Mouse (Mus musculus): ENCODE results near the gene 4930558K02Rik.

The 4930558K02Rik gene

DNA sequence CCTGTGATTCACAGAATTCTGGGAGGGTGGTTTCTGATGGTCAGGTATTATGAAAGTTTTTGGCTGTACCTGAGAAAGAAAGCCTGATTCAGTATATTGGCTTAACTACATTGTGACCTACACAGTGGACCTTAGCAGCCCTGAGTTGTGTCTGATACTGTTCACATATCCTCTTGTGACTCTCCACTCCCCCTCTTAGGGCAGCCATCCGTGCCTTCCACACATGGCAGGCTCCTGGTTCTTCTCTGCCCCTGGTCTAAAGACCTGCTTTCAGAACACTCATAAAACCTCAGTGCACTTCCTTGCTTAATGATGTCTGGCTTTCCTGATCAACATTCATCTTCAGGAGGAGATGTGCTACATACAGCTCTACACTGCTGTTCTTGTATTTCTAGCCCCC lies 26.8 kb downstream of the 4930558K02Rik start:
- DNase-seq (ENCODE audit: low read depth, low spot score): no peak

DNA sequence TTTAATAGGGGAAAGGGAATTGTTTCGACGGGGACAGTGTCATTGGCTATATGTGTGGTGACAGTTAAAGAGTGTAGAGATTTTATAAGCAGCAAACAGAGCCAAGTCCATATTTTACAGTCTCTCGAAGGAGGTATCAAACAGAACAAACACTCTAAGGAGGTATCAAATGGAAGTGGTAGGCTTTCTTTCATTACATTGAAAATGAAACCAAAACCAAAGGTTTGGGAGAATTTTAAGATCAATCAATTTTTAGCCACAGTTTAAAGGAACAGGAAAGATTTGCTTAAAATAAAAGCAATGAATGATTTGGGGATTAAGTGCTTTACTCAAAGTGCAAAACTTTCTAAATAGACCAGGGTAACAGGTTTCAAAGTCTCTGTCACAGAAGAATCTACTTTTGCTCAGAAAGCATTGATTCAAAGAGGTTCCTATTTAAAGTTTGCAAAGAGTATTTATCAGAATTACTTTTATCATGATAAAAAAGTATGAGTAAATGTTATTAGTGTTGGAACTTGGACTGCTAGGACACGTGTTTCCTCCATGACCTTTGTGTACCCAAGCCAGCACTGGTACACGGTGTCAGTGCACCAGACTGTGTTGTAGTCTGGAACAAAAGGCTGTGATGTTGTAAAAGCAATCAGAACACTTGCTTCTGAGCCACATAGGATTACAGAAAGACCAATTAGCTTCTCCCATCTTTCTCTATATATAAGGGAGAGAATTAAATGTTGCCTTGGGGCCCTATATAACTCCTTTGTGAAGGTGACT lies 28.2 kb downstream of the 4930558K02Rik start:
- DNase-seq (ENCODE audit: low read depth, low spot score): peak; percentile 19

DNA sequence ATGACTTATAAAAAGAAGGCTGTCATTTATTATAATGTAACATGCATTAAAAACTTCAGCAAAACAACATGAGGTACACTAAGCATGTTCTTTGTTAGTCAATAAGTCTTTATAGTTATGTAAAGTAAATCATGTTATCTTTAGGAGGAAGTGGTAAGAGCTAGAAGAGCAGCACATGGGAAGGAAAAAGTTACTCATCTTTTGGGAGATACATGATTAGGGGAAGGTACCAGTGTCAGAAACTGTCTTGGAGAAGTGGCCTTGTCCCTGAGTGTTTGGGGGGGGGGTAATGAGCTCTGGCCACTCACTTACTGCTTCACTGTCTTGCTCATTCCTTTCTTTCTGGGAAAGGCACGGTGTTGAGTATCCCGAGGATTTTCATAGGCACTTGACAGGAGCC lies 37.4 kb downstream of the 4930558K02Rik start:
- no peak for DNase-seq (ENCODE audit: low read depth, low spot score)

DNA sequence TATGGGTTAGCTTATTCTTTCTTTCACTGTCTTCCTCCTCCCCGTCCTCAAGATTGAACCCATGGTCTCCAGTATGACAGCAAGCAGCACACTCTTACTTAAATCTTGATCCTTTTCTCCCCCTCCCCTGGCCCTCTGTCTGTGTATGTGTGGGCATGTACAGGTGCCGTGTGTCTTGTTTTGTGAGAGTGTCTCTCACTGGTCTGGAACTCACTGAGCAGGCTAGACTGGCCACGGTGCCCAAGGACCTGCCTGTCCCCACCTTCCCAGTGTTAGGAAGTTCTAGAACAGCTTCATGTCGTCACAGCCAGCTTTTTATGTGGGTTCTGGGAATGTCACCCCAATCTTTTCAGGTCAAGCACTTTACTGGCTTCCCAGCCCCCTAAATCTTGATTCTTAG lies 47.1 kb downstream of the 4930558K02Rik start:
- no peak for DNase-seq (ENCODE audit: low read depth, low spot score)

DNA sequence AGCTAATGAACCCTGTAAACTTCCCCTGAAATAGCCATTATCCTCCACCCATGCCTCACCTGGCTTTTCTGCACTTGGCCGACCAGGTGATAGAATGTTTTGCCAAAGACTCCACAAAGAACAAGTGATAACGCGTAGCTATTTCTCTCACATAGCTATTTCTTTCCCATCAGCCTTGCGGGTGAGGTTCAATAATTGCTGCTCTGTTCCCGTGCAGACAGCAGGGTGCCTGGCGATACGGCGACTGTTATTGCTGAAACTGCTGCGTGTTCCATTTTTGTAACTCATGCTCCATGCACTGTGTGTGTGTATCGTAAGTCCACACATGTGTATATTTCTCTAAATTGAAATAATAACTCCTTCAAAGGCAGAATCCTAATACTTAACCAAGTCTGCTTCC lies 47.6 kb downstream of the 4930558K02Rik start:
- no peak for DNase-seq (ENCODE audit: low read depth, low spot score)

DNA sequence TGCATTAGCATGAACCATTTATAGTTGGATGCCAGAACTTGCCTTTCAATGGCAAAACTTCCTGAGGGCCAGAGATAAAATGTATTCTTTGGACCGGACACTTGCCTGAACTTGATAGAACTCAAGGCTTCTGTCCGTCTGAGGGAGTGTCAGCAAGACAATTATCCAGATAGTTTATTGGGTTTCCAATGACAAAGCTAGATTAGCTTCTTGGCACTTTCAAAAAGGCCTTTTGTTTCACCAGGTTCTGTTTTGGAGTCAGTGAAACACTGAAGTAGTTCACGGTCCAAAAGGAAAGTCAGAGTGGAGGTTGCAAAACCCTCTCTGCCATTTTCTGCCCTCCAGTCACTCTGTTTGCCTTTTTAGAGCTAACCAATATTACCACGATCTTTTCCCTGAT lies 48.1 kb downstream of the 4930558K02Rik start:
- DNase-seq (ENCODE audit: low read depth, low spot score): no peak

DNA sequence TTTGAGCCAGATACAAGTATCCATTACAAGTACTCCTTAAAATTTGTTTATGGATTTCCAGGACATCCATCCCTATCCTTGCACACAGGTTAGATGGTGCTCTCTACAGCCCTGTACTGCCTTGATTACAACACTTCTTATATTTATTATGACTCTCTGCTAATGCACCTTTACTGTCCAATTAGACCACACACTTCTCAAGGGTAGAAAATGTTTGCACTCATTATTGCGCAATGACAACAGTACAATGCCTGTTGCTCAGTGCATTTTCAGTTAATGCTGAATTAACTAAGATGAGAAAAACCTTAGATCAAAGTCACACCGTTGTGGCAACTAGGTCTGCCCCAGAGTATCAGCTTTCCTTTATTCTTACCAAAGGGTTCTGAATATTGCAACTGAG lies 51.5 kb downstream of the 4930558K02Rik start:
- no peak for DNase-seq (ENCODE audit: low read depth, low spot score)

DNA sequence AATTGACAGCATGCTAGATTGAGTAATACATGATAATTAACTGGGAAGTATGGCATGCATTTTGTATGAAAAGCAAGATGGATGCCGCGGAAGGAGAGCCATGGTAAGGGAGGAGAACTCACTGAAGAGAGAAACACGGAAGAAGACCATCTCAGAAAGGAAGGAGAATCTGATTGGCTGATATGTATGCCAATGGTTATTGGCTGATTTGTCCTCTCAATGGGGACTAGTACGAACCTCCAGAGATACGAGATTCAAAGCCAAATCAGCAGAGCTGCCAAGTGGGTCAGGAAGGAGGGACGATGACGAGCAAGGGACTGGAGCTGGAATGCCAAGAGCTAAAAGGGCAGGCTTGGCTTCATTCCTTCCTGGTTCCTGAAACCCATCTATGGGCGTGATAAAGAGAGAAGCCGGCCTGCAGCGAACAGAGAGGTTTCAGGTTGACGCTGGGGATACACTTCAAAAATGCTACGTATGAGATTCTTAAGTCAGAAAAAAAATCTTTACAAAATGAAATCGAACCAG lies 54.1 kb downstream of the 4930558K02Rik start:
- no peak for DNase-seq (ENCODE audit: low read depth, low spot score)

DNA sequence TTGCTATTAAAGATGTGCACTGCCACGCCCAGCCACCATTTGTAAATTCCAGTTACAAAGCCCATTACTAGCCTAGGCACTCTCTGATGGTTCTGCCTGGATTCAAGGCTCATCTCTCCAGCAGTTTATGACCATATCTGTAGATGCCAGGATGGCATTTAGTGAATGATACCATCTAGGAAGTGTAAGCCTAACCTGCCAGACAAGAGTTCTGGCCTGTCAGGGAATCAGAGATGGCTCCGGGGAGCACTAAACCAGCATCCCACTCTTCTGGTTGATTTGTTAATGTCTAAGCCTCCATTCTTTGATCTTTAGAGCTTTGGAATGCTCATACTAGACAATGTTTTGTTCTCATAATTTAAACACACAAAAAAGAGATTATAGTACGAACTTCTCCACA lies 55.1 kb downstream of the 4930558K02Rik start:
- DNase-seq (ENCODE audit: low read depth, low spot score): no peak

DNA sequence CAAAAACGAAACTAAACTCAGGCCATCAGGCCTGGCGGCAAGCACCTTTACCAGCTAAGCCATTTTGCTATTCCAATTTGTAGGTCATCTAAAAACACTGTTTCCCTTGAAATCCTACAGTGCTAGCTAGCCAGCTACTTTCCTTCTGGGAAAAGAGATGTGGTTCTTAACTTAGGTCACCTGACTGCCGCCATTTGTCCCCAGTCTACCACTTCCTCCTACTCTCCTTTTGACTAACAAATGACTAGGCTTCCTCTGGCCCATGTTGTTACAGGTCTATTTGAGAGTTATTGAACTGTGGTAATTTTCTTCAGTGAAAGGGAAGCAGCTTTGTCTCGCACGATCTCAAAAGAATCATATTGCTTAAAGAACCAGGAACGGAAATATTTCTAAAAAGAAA lies 57.5 kb downstream of the 4930558K02Rik start:
- DNase-seq (ENCODE audit: low read depth, low spot score): peak; percentile 19

DNA sequence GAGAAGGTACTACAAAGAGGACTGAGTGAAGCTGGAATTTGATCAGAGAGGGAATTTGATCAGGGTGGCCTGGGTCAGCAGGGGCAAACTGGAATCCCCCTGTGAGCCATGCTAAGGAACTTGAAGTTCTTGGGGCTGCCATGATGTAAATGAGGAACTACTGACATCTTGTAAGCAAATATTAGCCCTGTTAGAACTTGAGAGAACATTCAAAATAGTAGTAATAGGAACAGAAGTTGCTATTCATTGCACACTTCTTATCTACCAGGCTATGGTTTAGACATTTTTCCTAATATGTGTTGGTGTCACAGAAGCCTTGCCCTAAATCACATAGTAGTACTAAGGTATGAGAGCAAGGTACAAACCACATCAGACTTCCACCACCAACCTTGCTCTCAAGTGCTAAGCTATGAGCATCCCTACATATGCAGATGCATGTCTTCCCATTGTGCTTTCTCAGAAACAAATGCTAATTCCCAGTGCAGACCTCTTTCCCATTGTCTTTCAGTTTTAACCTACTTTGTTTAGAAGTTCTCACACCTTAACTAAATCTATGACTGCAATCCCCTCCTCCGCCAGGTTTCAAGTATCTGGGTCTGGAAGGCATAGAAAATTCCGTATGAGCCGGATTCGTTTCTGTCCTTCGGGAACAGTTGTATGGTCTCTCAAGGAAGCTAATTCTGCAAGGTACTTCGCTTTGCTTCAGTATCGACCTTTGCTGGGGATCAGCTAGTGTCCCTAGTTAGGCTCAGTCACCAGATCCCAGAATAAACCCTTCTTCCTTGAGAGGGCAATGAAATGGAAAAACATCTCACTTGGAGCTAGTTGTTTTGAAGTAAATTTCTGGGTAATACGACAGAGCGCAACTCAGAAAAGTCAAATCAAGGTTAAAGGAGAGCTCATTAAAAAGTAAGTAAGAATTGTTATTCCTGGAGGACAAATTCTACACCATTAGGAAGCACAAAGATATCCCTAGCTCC lies 58.7 kb downstream of the 4930558K02Rik start:
- DNase-seq (ENCODE audit: low read depth, low spot score): no peak

DNA sequence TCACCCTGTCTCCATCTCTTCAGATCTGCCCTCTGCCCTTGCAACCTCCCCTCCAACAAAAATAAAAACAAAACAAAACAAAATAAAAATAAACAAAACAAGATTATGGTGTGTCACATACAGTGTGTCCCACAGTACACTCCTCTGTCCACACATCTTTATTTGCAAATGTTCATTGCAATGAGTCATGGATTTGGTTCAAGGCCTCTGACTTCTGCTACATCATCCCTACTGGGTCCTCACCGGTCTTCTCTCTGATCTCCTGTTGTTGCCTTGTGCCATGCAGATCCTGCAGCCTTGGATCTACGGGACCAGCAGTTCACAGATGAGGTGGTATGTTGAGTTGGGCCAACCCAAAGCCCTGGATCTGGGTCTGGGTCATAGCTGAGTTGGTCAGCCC lies 59.8 kb downstream of the 4930558K02Rik start:
- DNase-seq (ENCODE audit: low read depth, low spot score): no peak

DNA sequence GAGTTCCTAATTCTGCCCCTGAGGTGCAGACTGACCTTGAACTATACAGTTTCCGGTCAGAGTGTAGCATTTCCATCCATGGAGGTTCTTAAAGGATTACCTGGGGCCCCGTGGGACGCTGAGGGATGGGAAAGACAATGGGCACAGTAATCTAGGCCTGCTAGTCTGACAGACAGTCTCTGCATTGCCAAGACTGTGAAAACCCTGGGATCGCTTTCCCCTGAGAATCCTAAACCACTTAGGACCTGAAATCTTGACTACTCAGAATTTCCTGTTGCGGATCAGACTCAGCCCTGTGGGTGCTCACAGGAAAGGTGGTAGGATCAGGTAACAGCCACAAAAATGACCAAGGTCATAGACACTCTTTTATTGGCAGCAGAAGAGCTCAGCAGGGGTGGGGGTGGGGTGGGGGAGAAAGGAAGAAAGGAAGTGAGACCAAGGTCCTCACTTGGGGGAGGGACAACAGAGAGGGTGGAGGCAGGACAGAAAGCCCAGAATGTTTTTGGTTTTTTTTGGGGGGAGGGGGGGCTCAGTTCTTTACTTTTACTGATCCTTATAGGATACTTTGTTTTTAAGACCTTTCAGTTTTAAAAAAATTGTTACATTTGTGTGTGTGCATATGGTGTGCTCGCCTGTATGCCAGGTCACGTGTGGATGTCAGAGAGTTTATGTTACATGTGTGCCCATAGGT lies 60.6 kb downstream of the 4930558K02Rik start:
- DNase-seq (ENCODE audit: low read depth, low spot score): no peak

DNA sequence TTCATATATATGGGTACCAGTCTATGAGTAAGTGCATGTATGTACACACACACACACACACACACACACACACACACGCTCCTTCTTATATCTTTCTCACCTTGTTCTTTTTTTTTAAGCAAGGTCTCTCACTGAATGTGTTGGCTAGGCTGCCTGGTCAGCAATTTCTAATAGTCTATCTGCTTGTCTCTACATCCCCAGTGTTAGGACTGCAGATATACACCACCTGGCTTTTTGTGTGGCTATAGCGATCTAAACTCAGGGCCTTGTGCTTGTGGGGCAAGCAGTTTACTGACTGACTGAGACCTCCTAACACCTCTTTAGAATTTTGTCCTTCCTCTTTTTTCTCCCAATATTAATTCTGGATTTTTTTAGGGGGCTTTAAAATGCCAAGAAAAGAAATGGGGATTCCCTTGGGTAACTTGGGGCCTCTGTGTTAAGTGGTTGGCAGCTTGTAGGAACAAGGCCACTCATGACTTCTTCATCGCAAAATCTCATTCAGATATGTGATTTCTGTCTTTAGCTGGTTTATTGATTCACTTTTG lies 61.4 kb downstream of the 4930558K02Rik start:
- DNase-seq (ENCODE audit: low read depth, low spot score): no peak

DNA sequence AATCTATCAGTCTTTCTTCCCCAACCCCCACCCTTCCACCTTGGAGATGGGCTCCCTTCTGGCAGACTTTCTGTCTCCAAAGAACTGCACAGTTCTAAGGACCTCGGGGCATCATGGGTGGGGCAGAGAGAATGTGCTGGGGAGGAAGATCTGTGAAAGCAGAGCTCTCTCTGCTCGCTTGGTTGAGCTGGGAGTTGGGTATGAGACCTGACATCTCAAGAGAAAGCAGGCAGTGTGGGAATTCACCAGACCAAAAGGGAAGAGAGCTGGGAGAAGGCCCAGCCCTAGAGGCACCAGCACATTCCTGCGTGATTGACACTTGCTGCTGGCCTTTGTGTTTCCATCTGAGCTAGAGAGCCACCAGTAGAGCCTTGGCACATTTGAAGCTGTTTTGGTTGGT lies 63.4 kb downstream of the 4930558K02Rik start:
- no peak for DNase-seq (ENCODE audit: low read depth, low spot score)

DNA sequence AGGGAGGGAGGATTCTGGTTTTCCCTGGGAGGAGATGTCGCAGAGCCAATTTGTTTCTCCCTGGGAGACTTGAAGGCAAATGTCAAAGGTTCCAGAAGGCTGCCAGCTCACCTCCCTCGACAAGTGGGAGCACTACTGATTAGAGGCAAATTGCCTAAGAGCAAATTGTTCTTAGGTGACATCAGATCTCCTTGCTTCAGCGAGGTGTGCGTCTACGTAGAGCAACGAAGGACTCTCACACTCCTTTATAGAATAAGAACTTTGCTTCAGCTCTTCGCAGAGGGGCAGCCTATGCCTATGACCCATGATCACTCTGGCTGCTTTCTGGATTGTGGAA lies 65.8 kb downstream of the 4930558K02Rik start:
- DNase-seq (ENCODE audit: low read depth, low spot score): no peak

DNA sequence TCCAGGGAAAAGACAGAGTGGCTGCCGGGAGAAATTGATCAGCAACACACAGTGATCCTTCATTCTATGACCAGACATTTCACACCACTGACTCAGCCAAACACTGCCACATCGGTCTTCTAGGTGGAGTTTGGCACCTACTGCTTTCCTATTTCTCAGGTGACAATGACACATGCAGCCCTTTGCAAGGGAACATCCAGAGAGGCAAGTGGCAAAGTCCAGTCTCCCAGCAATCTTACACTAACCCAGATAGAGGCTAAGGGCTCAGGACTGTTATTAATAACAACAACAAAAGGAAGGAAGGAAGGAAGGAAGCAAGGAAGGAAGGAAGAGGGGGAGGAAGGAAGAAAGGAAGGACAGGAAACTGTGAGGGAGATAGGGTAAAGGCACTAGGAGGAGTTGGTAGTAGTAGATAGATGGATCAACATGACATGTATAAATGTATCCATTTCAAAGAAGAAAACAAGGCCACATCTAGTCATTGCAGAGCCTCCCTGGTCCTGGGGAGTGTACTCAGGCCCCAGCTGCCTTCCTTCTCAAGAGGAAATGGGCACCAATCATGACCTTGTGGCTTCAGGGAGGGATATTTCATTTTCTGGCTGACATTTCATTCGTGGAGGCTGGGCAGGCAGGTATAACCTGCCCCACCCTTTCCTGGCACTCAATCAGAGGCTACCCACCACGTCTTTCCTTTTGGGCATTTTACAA lies 66.3 kb downstream of the 4930558K02Rik start:
- no peak for DNase-seq (ENCODE audit: low read depth, low spot score)

DNA sequence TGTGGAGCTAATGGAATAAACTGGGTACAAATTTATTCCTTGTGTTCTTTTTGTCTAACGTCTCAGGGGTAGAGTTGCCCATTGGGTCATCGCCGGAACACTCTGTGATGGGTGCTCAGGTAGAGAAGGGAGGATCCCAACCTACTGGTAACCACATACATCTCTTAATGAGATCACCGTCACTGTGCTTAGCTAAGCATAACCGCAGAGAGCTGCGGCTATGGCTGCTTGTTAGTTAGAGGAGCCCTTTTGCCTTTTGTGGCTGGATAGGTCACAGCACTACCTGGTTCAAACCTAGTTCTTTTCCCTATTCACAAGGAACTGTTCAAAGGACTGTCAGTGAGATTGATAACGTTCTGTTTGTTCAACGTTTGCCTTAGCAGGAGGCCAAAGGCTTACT lies 70.4 kb downstream of the 4930558K02Rik start:
- DNase-seq (ENCODE audit: low read depth, low spot score): no peak

DNA sequence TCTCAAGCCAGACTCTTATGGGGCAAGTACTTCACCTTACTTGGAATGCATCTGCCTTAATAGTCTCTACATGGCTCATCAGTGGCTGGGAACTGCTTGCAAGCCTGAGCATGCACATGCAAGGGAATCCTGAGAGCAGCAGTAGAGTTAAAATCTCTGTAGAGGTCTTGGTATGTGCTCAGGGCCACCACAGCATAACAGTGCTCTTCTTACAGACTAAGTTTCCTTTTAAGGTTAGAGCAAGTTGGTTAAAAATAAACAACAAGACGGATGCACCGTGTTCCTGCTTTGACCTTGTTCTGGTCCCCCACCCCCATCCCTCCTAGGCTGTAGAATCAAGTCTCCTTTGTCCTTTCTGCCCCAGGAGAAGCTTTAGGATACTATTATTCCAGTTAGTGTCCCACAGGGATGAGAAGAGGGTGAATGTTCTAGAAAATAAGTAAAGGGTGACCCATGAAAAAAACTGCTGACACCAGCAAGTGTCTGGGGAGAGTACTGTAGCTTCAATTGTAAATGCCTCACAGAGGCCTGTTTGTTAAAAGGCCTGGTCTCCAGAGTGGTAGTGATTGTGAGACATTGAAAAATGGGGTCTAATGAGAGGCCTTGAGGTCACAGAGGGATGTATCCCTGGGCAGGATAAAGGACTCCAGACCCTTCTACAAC lies 71.5 kb downstream of the 4930558K02Rik start:
- DNase-seq (ENCODE audit: low read depth, low spot score): peak; percentile 48

DNA sequence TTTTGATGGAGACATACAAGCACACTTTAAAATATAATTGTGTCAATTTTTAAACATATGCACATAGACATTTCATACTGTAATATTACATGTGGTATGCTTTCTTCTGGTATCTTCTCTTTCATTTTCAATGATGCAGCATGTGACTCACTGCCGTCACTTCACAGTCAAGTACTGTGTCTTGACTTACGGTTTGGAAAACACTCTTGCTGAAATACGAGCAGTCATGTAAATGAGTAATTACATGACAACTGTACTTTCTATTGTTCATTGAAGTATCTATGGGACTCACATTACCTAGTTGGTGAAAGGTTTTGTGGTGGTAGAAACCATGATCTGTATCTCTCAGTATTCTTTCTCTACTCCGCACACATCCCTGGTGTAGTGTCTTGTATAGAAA lies 72.3 kb downstream of the 4930558K02Rik start:
- DNase-seq (ENCODE audit: low read depth, low spot score): peak; percentile 66
